Mouse (Mus musculus): ENCODE measurements around the gene Mtmr1.

GRCm38 (mm10) chrX:71406290-71406689 lies 41.7 kb downstream of the Mtmr1 start:
- TF ChIP-seq POLR2A (IDR thresholded peaks at IDR 0.05; ENCODE audit: control insufficient read depth, low read depth, low read length) (no peak), CTCF (IDR thresholded peaks at IDR 0.05; ENCODE audit: control insufficient read depth, insufficient read depth, insufficient replicate concordance, low read depth, low read length) (no peak)

Measured in testis, adult 2 months (tissue).